Mouse (Mus musculus) embryonic facial prominence, embryonic 14.5 days (tissue): ENCODE results near the gene Txnl4b. TPM values are rescaled to one million over a fixed set of nuclear protein-coding genes. Genes with fewer than 3 reads are reported as not detected.

Experiments
- ATAC-seq: fragments of 200-750 bp; cut with Nextera tagmentation; 2 replicates; pipeline ENCODE4 v1.8.0; 2017; ENCODE audit warnings: low read depth, moderate number of reproducible peaks, moderate TSS enrichment
- DNase-seq: peaks from one replicate; pipeline ENCODE4 v3.0.0-alpha.2; 2015; ENCODE audit warnings: low spot score
- H3K27ac ChIP-seq: fragments of 300-500 bp; sonication (generic); replicated peaks from 2 replicates; pipeline ENCODE4 v1.5.1; 2014; ENCODE audit warnings: low read depth, mild to moderate bottlenecking, low read length, moderate library complexity
- H3K27me3 ChIP-seq: fragments of 300-500 bp; sonication (generic); replicated peaks from 2 replicates; pipeline ENCODE4 v1.6.1; 2014; ENCODE audit warnings: low read length; ENCODE audit not compliant: control insufficient read depth, insufficient read depth
- H3K36me3 ChIP-seq: fragments of 300-500 bp; sonication (generic); 2 replicates; pipeline ENCODE4 v1.6.1; 2014; ENCODE audit warnings: low read length, mixed read lengths; ENCODE audit not compliant: control insufficient read depth, insufficient read depth
- H3K4me1 ChIP-seq: fragments of 300-500 bp; sonication (generic); 2 replicates; pipeline ENCODE4 v1.6.1; 2014; ENCODE audit warnings: antibody characterized with exemption, low read length; ENCODE audit not compliant: control insufficient read depth, insufficient read depth
- H3K4me2 ChIP-seq: fragments of 300-500 bp; sonication (generic); 2 replicates; pipeline ENCODE4 v1.6.1; 2014; ENCODE audit warnings: low read depth, mild to moderate bottlenecking, low read length, moderate library complexity, mixed read lengths
- H3K4me3 ChIP-seq: fragments of 300-500 bp; sonication (generic); 2 replicates; pipeline ENCODE4 v1.5.1; 2014; ENCODE audit warnings: low read depth, mild to moderate bottlenecking, low read length
- H3K9ac ChIP-seq: fragments of 300-500 bp; sonication (generic); 2 replicates; pipeline ENCODE4 v1.6.1; 2014; ENCODE audit warnings: low read depth, mild to moderate bottlenecking, low read length, moderate library complexity, mixed read lengths
- H3K9me3 ChIP-seq: fragments of 300-500 bp; sonication (generic); 2 replicates; pipeline ENCODE4 v1.6.1; 2016; ENCODE audit warnings: low read length; ENCODE audit not compliant: control insufficient read depth
- whole genome bisulfite sequencing: fragments of 180-500 bp; shearing (Covaris S2); extraction: QIAGEN DNeasy Blood & Tissue Kit; methylation state at CpG from one replicate; pipeline ENCODE4 v1.1.7; 2014; 5-methylcytosine and 5-hydroxymethylcytosine counted together
- polyA plus RNA-seq: library from polyadenylated mRNA; unstranded; fragments of >200 nt; fragmentation: Nextera tagmentation; extraction: Ambion mirVana; gene quantifications from 2 replicates; pipeline ENCODE4 v1.2.1, GENCODE M21; 2014

Txnl4b gene
- polyA plus RNA-seq, result 23.5 and 25.4 TPM in 2 replicates

DNA sequence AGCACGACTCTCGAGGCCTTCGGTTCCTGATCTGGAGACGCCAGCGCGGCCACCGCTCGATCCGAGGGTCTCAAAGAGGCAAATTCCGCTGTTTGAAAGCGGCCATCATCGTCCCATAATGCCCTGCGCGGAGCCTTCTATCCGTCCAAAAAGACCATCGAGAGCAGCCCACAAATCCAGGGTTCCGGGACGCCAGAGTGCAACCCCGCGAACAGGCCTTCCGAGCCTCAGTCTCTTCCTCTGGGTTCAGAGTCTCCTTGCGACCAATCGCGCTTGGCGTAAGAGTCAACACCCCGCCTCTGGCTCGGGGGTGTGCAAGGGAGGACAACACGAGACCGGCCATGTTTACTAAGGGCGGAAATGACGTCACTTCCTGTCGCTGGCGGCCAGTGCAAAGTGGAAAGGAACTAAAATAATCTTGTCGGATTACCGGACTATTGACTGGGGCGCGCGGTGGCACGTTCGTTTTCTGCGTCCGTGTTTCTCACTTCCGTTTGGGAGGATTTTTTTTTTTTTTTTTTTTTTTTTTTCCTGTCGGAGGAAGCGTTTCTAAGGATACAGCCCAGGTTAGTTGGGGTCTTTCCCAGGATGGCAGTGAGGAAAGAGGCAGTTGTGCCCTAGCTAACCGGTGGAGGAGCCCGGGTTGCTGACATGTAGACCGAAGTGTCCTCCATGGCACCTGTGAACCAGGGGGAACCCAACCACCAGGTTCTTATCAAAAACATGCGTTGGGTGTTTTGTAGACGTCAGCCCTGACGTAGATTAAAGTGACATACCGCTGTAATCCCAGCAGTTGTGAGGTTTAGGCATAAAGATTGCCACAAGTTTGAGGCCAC, at the start of gene Txnl4b, which contains the start of gene Dhx38:
Gene Txnl4b, plus strand, starts transcription at position 395 of the 836 bp plus-strand sequence.
Gene Dhx38, minus strand, starts transcription at position 364 of the 836 bp plus-strand sequence.
- peak; percentile 100 for ATAC-seq
- Histone ChIP-seq H3K9ac (peak within 1 kb of the TSS; percentile 91), H3K36me3 (peaks cover 32% of the 10 kb centered on the region), H3K9me3 (no peaks in the 10 kb centered on the region), H3K4me1 (peaks cover 15% of the 10 kb centered on the region), H3K4me3 (peak within 1 kb of the TSS; percentile 72), H3K27me3 (no peaks in the 10 kb centered on the region), H3K4me2 (peak within 1 kb of the TSS; percentile 82), H3K27ac (peak within 1 kb of the TSS; percentile 87)
- DNase-seq, result peak; percentile 100
- 1% methylated on average over 51 of the region's 52 CpGs for WGBS

GRCm38 (mm10) chr8:109524008-109524407, 41.7 kb upstream of the Txnl4b start:
- no peaks in the 10 kb centered on the region for H3K27me3 ChIP-seq
- H3K9ac ChIP-seq, result no peak overlapping the region
- H3K9me3 ChIP-seq, result no peaks in the 10 kb centered on the region
- ATAC-seq (no peak), DNase-seq (no peak)
- H3K36me3 ChIP-seq, result no peaks in the 10 kb centered on the region
- H3K4me3 ChIP-seq, result no peak overlapping the region
- no peak overlapping the region for H3K27ac ChIP-seq
- no peak overlapping the region for H3K4me2 ChIP-seq
- no peaks in the 10 kb centered on the region for H3K4me1 ChIP-seq
- WGBS, result 74% methylated on average over 2 of the region's 2 CpGs

- 87% methylated on average over 19 of the region's 19 CpGs for WGBS
- no peak overlapping the region for H3K9ac ChIP-seq
- ATAC-seq (no peak), DNase-seq (no peak)
- no peak overlapping the region for H3K4me2 ChIP-seq
- H3K36me3 ChIP-seq, result no peaks in the 10 kb centered on the region
- no peak overlapping the region for H3K27ac ChIP-seq
- H3K4me3 ChIP-seq, result no peak overlapping the region
- H3K4me1 ChIP-seq, result no peaks in the 10 kb centered on the region
- H3K9me3 ChIP-seq, result no peaks in the 10 kb centered on the region
- H3K27me3 ChIP-seq, result no peaks in the 10 kb centered on the region
These were observed 30.3 kb upstream of the Txnl4b start for GRCm38 (mm10) chr8:109535140-109535990.

DNA sequence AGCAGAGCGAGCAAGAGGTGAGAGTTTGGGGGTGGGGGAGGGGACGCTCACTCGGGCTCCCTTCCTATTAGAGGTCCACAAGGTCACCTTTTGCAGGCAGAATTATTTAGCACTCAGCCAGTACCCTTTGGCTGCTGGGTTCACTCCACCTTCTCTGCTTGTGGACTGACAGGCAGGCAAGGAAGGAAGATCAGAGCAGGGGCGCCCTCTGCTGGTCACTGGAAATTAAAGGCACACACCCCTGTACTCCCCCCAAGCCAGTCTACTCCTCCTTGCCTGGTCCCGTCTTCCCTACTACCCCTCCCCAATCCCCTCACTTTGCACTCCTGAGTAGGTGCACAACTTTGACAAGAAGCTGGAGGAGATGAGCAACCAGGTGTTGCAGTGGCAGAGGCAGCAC, 29.0 kb upstream of the Txnl4b start:
- H3K9ac ChIP-seq, result peak overlapping the region; percentile 53; the same call in 1 of the 2 replicates
- DNase-seq (peak; percentile 78), ATAC-seq (peak; percentile 85; the same call in 1 of the 2 replicates)
- H3K9me3 ChIP-seq, result no peaks in the 10 kb centered on the region
- WGBS, result 7% methylated on average over 5 of the region's 5 CpGs
- H3K27me3 ChIP-seq, result no peaks in the 10 kb centered on the region
- no peak overlapping the region for H3K27ac ChIP-seq
- no peaks in the 10 kb centered on the region for H3K4me1 ChIP-seq
- H3K36me3 ChIP-seq, result no peaks in the 10 kb centered on the region
- H3K4me2 ChIP-seq, result peak overlapping the region; percentile 46
- H3K4me3 ChIP-seq, result peak overlapping the region; percentile 24

- no peak for ATAC-seq
- Histone ChIP-seq H3K9ac (no peak overlapping the region), H3K9me3 (no peaks in the 10 kb centered on the region), H3K4me3 (no peak overlapping the region), H3K4me1 (peaks cover 5% of the 10 kb centered on the region; the same call in 1 of the 2 replicates), H3K27ac (peak overlapping the region; percentile 48; the same call in 1 of the 2 replicates), H3K27me3 (no peaks in the 10 kb centered on the region), H3K36me3 (peaks cover 17% of the 10 kb centered on the region), H3K4me2 (no peak overlapping the region)
- 63% methylated on average over 5 of the region's 5 CpGs for WGBS
- DNase-seq, result no peak
These were observed 23.5 kb upstream of the Txnl4b start for GRCm38 (mm10) chr8:109542165-109542564.

DNA sequence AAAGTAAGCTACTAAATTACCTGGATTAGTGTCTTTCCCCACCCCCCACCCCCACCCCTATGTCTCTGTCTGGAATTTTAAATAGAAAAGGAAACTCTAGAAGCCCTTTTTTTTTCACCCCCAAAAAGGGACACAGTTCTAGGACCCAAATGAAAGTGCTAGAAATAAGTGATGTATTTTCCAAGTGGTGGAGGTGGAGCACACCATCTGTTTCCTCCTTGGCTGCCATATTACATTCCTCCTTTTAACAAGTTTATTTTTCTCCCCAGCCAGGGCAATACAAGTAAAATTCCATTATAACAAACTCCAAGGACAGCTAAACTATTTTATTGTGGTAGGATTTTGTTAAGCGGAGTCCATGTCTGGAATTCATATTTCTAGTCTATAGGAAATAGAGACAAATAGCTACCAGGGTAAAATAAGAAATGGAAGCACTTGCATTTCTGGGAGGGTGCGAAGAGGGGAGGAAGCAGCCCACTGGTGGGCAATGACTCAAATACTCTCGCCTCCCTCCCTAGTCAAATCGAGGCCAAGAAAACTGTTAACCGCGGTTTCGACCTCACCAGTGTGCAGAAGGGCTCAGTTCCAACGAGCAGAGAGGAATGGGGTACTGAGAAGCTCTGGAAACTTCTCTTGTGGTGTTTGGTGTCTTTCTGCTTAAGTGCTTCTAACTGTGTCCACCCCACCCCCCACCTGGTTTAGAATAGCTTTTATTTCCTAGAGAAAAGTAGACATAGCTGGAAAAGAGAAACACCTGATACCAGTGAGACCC, 22.8 kb upstream of the Txnl4b start:
- H3K9me3 ChIP-seq, result no peaks in the 10 kb centered on the region
- no peaks in the 10 kb centered on the region for H3K27me3 ChIP-seq
- peak; percentile 36 for DNase-seq
- no peak overlapping the region for H3K4me2 ChIP-seq
- peak overlapping the region; percentile 48 for H3K27ac ChIP-seq
- no peak; the same call in none of the 2 replicates for ATAC-seq
- peaks cover 25% of the 10 kb centered on the region for H3K36me3 ChIP-seq
- WGBS, result 58% methylated on average over 8 of the region's 8 CpGs
- H3K9ac ChIP-seq, result no peak overlapping the region
- H3K4me1 ChIP-seq, result peaks cover 5% of the 10 kb centered on the region; the same call in 1 of the 2 replicates
- H3K4me3 ChIP-seq, result no peak overlapping the region

DNA sequence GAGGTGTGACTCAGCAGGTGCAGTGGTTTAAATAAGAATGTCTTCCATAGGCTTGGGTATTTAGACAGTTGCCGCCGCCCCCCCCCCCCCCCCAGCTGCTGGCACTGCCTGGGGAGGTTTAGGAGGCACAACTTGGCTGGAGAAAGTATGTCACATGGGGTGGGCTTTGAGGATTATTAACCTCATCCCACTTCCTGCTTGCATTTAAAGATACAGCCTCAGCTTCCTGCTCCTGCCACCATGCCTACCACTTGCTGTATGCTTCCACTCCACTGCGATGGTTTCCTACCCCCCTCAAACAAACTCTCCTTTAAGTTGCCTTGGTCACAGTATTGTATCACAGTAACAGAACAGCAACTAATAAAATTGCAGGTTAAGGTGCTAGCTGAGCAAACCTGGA, 21.6 kb upstream of the Txnl4b start:
- ATAC-seq (no peak), DNase-seq (no peak)
- Histone ChIP-seq H3K9me3 (no peaks in the 10 kb centered on the region), H3K27me3 (no peaks in the 10 kb centered on the region), H3K4me2 (no peak overlapping the region), H3K27ac (no peak overlapping the region), H3K4me1 (peaks cover 5% of the 10 kb centered on the region; the same call in 1 of the 2 replicates), H3K9ac (no peak overlapping the region), H3K36me3 (peaks cover 35% of the 10 kb centered on the region), H3K4me3 (no peak overlapping the region)
- 74% methylated on average over 1 of the region's 3 CpGs for WGBS

- WGBS, result 50% methylated on average over 3 of the region's 3 CpGs
- no peak for DNase-seq
These were observed 14.0 kb upstream of the Txnl4b start for GRCm38 (mm10) chr8:109551663-109552062.

More at GRCm38 (mm10) chr8:109551663-109552062, 14.0 kb upstream of the Txnl4b start:
- H3K36me3 ChIP-seq, result peaks cover 97% of the 10 kb centered on the region
- H3K4me3 ChIP-seq, result no peak overlapping the region
- no peak overlapping the region for H3K4me2 ChIP-seq
- no peak overlapping the region for H3K9ac ChIP-seq
- no peak for ATAC-seq
- H3K27me3 ChIP-seq, result no peaks in the 10 kb centered on the region
- no peak overlapping the region for H3K27ac ChIP-seq
- no peaks in the 10 kb centered on the region for H3K9me3 ChIP-seq
- no peaks in the 10 kb centered on the region for H3K4me1 ChIP-seq
